18 mouse cellular contexts compared by ENCODE assay signal in genomic region chr5:138949165-138949564, GRCm38 (mm10). TPM values are rescaled to one million over a fixed set of nuclear protein-coding genes. Genes with fewer than 3 reads are reported as not detected.
DNase-seq lines count a peak whose midpoint lies in the region; ATAC-seq lines count a peak whose summit lies in the region.
"Had no signal": no experiment of that assay in that cellular context is flagged by ENCODE, and none has a peak within 500 bp of the region (broad histone marks: within the 10 kb centered on the region; RNA-seq: fewer than 3 reads in every experiment).

No protein-coding gene starts in this region.

- peaks cover 73% of the 10 kb centered on the region for H3K4me1 ChIP-seq in heart, embryonic 13.5 days
- peaks cover 37% of the 10 kb centered on the region for H3K4me1 ChIP-seq in limb, embryonic 15.5 days
- peaks cover 33% of the 10 kb centered on the region for H3K4me1 ChIP-seq in limb, embryonic 10.5 days
- H3K4me1 ChIP-seq in intestine, embryonic 15.5 days (replicated peaks) = peaks cover 39% of the 10 kb centered on the region
- peaks cover 35% of the 10 kb centered on the region for H3K4me1 ChIP-seq in stomach, embryonic 15.5 days

- H3K27me3 ChIP-seq in heart, embryonic 13.5 days (replicated peaks) = 0 out of 2 replicates have a peak, but pooled peaks cover 4% of the 10 kb centered on the region
- peaks cover 4% of the 10 kb centered on the region for H3K27me3 ChIP-seq in limb, embryonic 15.5 days
- peaks cover 10% of the 10 kb centered on the region; the same call in 1 of the 2 replicates for H3K27me3 ChIP-seq in limb, embryonic 10.5 days (ENCODE audit: low read depth, poor library complexity, severe bottlenecking)
- no peaks in the 10 kb centered on the region for H3K27me3 ChIP-seq in intestine, embryonic 15.5 days (replicated peaks)
- no peaks in the 10 kb centered on the region for H3K27me3 ChIP-seq in stomach, embryonic 15.5 days (replicated peaks)
- H3K27me3 ChIP-seq: neural tube, embryonic 15.5 days had no signal

- H3K9me3 ChIP-seq in heart, embryonic 13.5 days = no peaks in the 10 kb centered on the region
- H3K9me3 ChIP-seq in limb, embryonic 15.5 days = no peaks in the 10 kb centered on the region
- no peaks in the 10 kb centered on the region for H3K9me3 ChIP-seq in limb, embryonic 10.5 days (replicated peaks)
- H3K9me3 ChIP-seq in intestine, embryonic 15.5 days = no peaks in the 10 kb centered on the region
- no peaks in the 10 kb centered on the region for H3K9me3 ChIP-seq in stomach, embryonic 15.5 days
- H3K9me3 ChIP-seq: liver, embryonic 12.5 days; neural tube, embryonic 15.5 days had no signal

- H3K27ac ChIP-seq in heart, embryonic 13.5 days (replicated peaks) = peak overlapping the region; percentile 98
- 0 out of 2 replicates have a peak overlapping the region, but pooled peaks have one; percentile 27 for H3K27ac ChIP-seq in limb, embryonic 15.5 days
- H3K27ac ChIP-seq in limb, embryonic 10.5 days = no peak overlapping the region
- H3K27ac ChIP-seq in intestine, embryonic 15.5 days = peak overlapping the region; percentile 52
- peak overlapping the region; percentile 74; the same call in 1 of the 2 replicates for H3K27ac ChIP-seq in stomach, embryonic 15.5 days
- H3K27ac ChIP-seq: liver, embryonic 12.5 days; neural tube, embryonic 15.5 days had no signal

- intact Hi-C loops in heart, postnatal 36 days (cut with DNase I) = loop anchor here (2.0 kb wide), 1 partner anchor 44 kb away; no protein-coding TSS in a partner anchor

- H3K4me3 ChIP-seq in heart, embryonic 13.5 days = no peak overlapping the region
- no peak overlapping the region for H3K4me3 ChIP-seq in limb, embryonic 15.5 days
- H3K4me3 ChIP-seq in limb, embryonic 10.5 days = no peak overlapping the region
- H3K4me3 ChIP-seq in intestine, embryonic 15.5 days (replicated peaks) = no peak overlapping the region
- H3K4me3 ChIP-seq in stomach, embryonic 15.5 days (replicated peaks) = no peak overlapping the region
- H3K4me3 ChIP-seq: erythroblast, embryonic 14.5 days; liver, embryonic 12.5 days; myocyte; neural tube, embryonic 15.5 days had no signal

- H3K9ac ChIP-seq in heart, embryonic 13.5 days = peak overlapping the region; percentile 19; the same call in 1 of the 2 replicates
- H3K9ac ChIP-seq in limb, embryonic 15.5 days = no peak overlapping the region
- H3K9ac ChIP-seq in intestine, embryonic 15.5 days = no peak overlapping the region
- no peak overlapping the region for H3K9ac ChIP-seq in stomach, embryonic 15.5 days
- H3K9ac ChIP-seq: liver, embryonic 12.5 days; neural tube, embryonic 15.5 days had no signal

- peak overlapping the region; percentile 46; the same call in 1 of the 2 replicates for H3K4me2 ChIP-seq in heart, embryonic 13.5 days
- H3K4me2 ChIP-seq in limb, embryonic 15.5 days = no peak overlapping the region
- no peak overlapping the region for H3K4me2 ChIP-seq in intestine, embryonic 15.5 days (replicated peaks)
- no peak overlapping the region for H3K4me2 ChIP-seq in stomach, embryonic 15.5 days
- H3K4me2 ChIP-seq: liver, embryonic 12.5 days; neural tube, embryonic 15.5 days had no signal

- no peak for DNase-seq in heart, postnatal 36 days
- DNase-seq in limb, embryonic 10.5 days (ENCODE audit: low spot score) = no peak
- no peak for DNase-seq in embryo, embryonic 10 days (ENCODE audit: low spot score)
- DNase-seq: adrenal gland, postnatal 10 days; cerebellum, adult 11 months; cerebellum, postnatal 14 days; left cerebral cortex, postnatal 4 days; midbrain, embryonic 14.5 days; right cerebral cortex, postnatal 4 days; thymus, adult 18-20 months had no signal

- WGBS in heart, embryonic 13.5 days = 61% methylated on average over 6 of the region's 6 CpGs
- WGBS in limb, embryonic 15.5 days = 78% methylated on average over 6 of the region's 6 CpGs
- WGBS in limb, embryonic 10.5 days = 92% methylated on average over 6 of the region's 6 CpGs
- WGBS in intestine, embryonic 15.5 days = 67% methylated on average over 6 of the region's 6 CpGs
- WGBS in stomach, embryonic 15.5 days = 56% methylated on average over 6 of the region's 6 CpGs

- H3K36me3 ChIP-seq in heart, embryonic 13.5 days = no peaks in the 10 kb centered on the region
- H3K36me3 ChIP-seq in limb, embryonic 15.5 days = no peaks in the 10 kb centered on the region
- H3K36me3 ChIP-seq in limb, embryonic 10.5 days = no peaks in the 10 kb centered on the region
- no peaks in the 10 kb centered on the region for H3K36me3 ChIP-seq in intestine, embryonic 15.5 days
- H3K36me3 ChIP-seq in stomach, embryonic 15.5 days = no peaks in the 10 kb centered on the region
- H3K36me3 ChIP-seq: liver, embryonic 12.5 days; neural tube, embryonic 15.5 days had no signal

- no peak for ATAC-seq in heart, embryonic 13.5 days (ENCODE audit: extremely low read depth, insufficient number of reproducible peaks, low FRiP score, low TSS enrichment)
- ATAC-seq in limb, embryonic 15.5 days (ENCODE audit: insufficient number of reproducible peaks, low FRiP score, low TSS enrichment, low read depth) = no peak
- no peak for ATAC-seq in intestine, embryonic 15.5 days
- no peak for ATAC-seq in stomach, embryonic 15.5 days (ENCODE audit: insufficient read depth, low FRiP score, low read depth)
- ATAC-seq: liver, embryonic 12.5 days had no signal

RNA-seq across cellular contexts. Expression of gene Pdgfa, which starts 48.0 kb away (rescaled TPM):
- 39.8 and 42.1 TPM in 2 replicates for polyA plus RNA-seq in heart, embryonic 13.5 days (2015; fragmentation: Nextera tagmentation; extraction: Ambion mirVana)
- total RNA-seq in heart, postnatal 36 days (2021) = 10 to 100 TPM; 18.6 to 24.6 TPM
- polyA plus RNA-seq in limb, embryonic 15.5 days (2015; fragmentation: Nextera tagmentation; extraction: Ambion mirVana) = 65.7 and 69.9 TPM in 2 replicates
- polyA plus RNA-seq in limb, embryonic 10.5 days (2016; fragmentation: Nextera tagmentation; extraction: Ambion mirVana) = 26.8 and 28.8 TPM in 2 replicates
- polyA plus RNA-seq in intestine, embryonic 15.5 days (2015; fragmentation: Nextera tagmentation; extraction: Ambion mirVana) = 48.5 and 48.8 TPM in 2 replicates
- 48.7 and 58.7 TPM in 2 replicates for polyA plus RNA-seq in stomach, embryonic 15.5 days (2015; fragmentation: Nextera tagmentation; extraction: Ambion mirVana)
